18 mouse cellular contexts compared by ENCODE assay signal in the genomic region with DNA sequence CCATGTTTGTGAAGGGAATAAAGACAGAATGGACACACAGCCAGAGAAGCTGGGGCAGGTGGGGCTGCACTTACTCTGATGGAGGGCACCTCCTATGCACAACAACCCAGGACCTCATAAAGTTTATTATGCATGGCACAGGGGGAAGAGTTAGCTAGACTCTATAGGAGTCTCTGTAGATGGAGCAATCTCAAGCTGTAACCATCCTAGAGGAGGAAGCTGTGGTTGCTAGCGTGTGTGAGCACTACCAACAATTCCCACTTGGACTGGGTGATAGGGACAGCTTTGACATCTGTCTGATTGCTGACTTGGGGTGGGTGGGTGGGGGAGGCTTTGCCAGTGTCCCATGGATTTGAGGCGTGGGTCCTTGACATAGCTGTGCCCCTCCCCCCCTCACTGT. TPM values are rescaled to one million over a fixed set of nuclear protein-coding genes. Genes with fewer than 3 reads are reported as not detected.
"Had no signal": no experiment of that assay in that cellular context is flagged by ENCODE, and none has a peak within 500 bp of the region (broad histone marks: within the 10 kb centered on the region; RNA-seq: fewer than 3 reads in every experiment).

No protein-coding gene starts in this region.

- H3K36me3 ChIP-seq: neural tube, embryonic 13.5 days; neural tube, embryonic 15.5 days; stomach, embryonic 15.5 days had no signal

- H3K4me2 ChIP-seq: neural tube, embryonic 13.5 days; neural tube, embryonic 15.5 days; stomach, embryonic 15.5 days had no signal

- H3K4me1 ChIP-seq: neural tube, embryonic 13.5 days; neural tube, embryonic 15.5 days; stomach, embryonic 15.5 days had no signal

- H3K27me3 ChIP-seq: neural tube, embryonic 13.5 days; neural tube, embryonic 15.5 days; stomach, embryonic 15.5 days had no signal

- H3K4me3 ChIP-seq: neural tube, embryonic 13.5 days; neural tube, embryonic 15.5 days; stomach, embryonic 15.5 days had no signal

- DNase-seq: retina, postnatal 1 day; right cerebral cortex, adult 18-20 months; right cerebral cortex, postnatal 14 days; right cerebral cortex, postnatal 25 days; right cerebral cortex, postnatal 4 days; spleen, adult 18-20 months; thymus, adult 18-20 months; thymus, adult 2 months; thymus, postnatal 14 days; thymus, postnatal 25 days; thymus, postnatal 36 days; thymus, postnatal 4 days had no signal

- H3K27ac ChIP-seq: neural tube, embryonic 13.5 days; neural tube, embryonic 15.5 days; stomach, embryonic 15.5 days; stomach, postnatal 0 days had no signal

- H3K9me3 ChIP-seq: neural tube, embryonic 13.5 days; neural tube, embryonic 15.5 days; stomach, embryonic 15.5 days had no signal

- H3K9ac ChIP-seq: neural tube, embryonic 13.5 days; neural tube, embryonic 15.5 days; stomach, embryonic 15.5 days had no signal

RNA-seq across cellular contexts. Expression of a gene that starts 39.5 kb away (rescaled TPM):
- total RNA-seq: neutrophil, adult 5-6 weeks had no signal
- polyA plus RNA-seq: spleen, adult 2 months had no signal
